Mouse (Mus musculus): ENCODE measurements at regions not wholly inside any gene's neighbourhood (a gene's known extent, or its start where the extent isn't known, plus 50 kb on each side); places are given as distances from the start of the nearest gene placed in this dataset.

DNA sequence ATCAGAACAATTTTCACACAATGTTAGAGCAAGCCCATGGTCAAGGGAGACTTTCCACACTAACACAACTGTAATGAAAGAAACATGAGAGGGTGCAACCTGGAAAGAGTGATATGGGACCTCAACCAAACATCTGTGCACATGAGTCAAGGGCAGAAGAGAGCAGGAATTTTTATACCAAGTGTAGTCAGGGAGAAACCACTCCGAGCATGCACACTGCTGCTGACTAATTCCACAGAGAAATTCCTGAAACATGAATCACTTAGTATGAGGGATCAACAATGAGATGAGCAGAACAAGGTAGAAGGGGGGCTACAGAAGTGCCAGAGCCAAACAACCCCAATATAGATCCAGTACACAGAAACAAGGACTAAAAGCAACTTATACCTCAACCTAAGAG, 363.1 kb upstream of the Fbxo33 start:
- DNase-seq: no peak

DNA sequence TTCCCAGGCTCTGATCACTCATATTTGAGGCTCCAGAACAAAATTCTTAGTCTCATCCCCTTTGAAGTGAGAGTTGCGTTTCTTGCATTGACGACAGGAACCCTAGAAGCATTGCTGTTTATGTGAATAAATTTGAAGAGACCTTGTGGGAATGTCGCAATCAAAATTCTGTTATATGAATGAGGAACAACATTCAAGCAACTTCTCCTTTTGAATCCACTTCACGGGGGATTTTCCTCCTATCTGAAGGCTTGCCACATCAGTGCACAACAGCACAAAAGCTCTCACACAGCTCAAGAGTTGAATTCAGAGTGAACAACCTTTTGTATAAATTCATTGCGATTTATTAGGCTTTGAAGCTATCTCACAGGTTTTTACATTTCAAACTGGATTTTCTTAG, 360.2 kb upstream of the Fbxo33 start:
- no peak for DNase-seq

GRCm38 (mm10) chr12:59563960-59564359, 344.4 kb upstream of the Fbxo33 start:
- DNase-seq: no peak

GRCm38 (mm10) chr12:59539788-59540187, 320.3 kb upstream of the Fbxo33 start:
- no peak for DNase-seq

GRCm38 (mm10) chr12:59530521-59530920, 311.0 kb upstream of the Fbxo33 start:
- DNase-seq: no peak

- no peak for DNase-seq
These were observed 303.8 kb upstream of the Fbxo33 start for GRCm38 (mm10) chr12:59523368-59523767.

- DNase-seq: no peak
These were observed 302.4 kb upstream of the Fbxo33 start for GRCm38 (mm10) chr12:59521946-59522345.

DNA sequence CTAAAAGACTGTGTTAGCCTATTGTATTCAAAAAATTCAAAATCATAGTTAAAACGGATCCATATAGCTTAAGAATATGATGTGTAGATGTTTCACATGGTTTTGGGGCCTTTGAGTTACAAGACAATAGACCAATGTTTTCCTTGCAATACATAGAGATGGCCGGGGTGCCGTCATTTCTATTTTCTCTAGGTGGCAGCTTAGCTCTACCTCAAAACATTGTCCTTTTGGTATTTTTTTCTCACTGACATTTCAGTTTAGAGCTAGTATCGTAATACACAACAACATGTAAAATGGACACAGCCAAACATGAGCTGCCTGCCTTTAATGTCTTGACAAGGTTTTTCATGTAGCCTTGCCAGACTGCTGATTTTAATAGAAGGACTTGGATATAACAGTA, 290.3 kb upstream of the Fbxo33 start:
- DNase-seq: no peak

DNA sequence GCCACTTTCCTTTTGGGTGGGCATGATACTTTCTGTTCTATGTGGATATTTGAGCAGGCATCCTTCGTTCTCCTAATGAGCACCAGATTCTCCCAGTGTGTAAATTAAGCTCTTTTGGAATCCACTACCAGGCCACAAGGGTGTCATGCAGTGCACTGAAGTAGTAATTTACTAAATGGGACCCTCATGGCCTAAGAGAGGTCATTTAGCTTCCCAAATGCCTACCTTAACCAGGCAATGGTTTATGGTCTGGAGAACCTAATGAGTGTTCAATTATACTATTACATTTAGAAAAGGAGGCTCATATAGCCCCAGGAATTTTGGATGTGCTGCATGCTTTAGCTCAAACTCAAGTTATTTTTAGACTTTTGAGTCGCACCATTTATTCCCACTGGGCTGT, 289.6 kb upstream of the Fbxo33 start:
- no peak for DNase-seq

DNA sequence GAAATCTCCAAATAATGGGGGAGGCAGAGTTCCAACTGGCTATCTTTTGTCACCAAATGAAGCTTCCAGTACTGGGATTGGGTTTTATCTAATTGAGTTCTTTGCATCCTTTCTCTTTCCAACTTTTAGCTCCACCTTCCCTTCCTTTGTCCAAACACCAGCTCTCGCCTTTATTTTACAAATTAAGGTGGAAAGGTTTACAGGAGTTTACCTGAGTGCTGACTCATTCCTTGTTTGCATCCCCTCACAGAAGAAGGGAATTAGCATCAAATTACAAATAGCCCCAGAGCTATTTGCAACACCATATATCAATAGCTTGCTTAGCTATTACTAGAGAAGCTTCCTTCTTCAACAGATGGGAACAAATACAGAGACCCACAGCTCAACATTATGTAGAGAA, 287.9 kb upstream of the Fbxo33 start:
- DNase-seq: no peak

GRCm38 (mm10) chr12:59497434-59497833, 277.9 kb upstream of the Fbxo33 start:
- no peak for DNase-seq

DNA sequence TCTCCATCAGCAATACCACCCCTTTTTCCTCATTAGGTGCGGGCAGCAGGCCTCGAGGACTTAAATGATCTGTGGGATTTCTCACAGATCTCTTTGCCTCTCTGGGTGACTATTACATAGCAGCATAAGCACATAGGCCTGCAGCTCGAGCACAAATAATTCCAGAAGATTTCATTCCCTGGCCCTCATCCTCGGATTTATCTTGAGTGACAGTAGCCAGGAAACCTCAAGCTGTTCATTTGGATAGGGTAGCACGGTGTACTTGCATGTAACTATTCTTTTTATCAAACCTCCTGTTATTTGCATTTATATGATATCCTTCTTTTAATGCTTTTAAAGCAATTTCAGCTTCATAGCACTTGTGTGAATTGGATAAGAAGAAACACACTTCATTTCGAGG, 268.5 kb upstream of the Fbxo33 start:
- DNase-seq: no peak

DNA sequence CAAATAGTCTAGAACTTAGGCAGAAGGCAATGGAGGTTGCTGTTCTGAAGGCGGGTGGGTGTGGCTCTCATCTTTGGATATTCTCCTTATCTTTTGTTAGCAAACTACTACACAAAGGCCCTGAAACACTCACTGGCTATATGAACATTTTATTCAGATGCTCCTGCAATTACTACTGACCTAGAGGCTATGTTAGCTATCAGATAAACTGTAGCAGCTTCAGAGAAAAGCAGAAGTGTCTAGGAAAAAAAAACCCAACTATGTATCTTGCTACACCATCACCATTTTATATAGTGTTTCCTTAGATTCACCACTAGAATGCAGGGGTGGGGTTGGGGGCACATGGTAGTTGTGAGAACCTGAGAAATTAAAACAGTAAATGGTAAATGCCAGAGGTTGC, 268.0 kb upstream of the Fbxo33 start:
- DNase-seq: no peak

DNA sequence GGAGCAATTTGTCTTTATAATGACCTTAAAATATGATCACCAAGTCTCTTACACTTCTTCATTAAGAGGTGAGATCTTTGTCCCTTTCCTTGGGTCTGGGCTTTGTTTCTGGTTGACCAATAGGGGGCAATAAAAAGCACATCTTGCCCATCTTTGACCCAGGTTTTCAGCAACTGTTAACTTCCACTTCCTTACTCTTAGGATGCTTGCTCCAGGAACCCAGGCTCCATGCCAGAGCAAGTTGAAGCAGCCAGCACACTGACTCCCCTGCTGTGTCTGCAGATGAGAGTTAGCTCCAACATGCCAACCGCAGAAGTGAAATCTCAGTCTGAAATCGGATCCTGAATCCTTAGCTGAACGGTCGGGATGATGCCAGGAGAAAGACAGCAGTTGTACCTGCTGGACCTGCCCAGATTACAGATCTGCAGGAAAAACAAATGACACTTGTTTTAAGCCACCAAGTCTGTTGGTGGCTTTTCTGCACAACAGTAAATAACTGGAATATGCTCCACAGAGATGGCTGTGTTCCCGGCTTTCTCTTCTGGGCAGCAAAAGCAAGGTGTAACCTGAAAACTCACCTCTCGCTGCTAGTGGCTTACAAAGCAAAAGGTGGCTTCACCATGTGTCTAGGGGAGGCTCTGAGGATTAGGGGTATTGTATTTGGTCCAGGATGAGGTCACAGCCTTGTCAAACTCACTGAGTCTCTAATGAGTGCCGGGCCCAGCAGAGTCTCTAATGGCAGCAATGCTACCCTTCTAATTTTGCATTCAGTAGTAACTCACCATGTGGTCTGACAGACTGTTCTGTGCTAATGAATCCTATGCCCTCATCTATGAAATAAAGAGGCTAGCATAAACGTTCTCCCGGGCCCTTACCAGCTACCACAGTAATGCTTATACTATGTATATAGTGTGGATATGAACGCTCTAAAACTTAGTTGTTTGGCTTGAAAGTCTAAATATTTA, 241.8 kb upstream of the Fbxo33 start:
- DNase-seq: no peak

DNA sequence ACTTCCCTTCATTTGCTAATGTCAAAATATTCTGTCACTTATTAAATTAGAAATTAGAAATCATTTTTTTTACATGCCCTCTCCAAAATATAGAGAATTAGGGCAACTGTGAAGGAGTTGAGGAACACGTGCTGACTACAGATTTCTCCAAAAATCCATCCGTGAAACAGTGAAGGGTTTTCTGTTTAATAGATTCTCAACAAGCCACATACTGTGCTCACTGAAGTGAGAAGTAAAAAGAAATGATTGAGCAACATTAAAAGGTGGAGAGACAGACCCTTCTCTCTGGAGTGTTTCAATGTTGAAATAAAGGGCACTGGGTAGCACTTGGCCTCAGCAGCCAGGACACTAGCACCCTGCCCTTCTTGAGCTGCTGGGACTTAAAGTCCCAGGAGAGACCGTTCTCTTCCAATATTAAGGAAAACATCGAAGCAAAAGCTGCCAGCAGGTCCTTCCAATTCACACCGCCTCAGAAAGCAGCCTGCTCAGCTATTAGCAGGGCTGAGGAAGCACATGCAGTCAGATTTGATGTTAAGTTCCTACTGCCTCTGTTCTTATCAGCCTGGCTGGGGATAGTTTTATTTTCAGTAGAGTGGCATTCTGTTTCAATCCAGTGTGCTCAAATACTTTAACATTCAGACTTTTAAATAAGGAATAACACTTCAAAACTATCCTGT, 236.8 kb upstream of the Fbxo33 start:
- DNase-seq: no peak

DNA sequence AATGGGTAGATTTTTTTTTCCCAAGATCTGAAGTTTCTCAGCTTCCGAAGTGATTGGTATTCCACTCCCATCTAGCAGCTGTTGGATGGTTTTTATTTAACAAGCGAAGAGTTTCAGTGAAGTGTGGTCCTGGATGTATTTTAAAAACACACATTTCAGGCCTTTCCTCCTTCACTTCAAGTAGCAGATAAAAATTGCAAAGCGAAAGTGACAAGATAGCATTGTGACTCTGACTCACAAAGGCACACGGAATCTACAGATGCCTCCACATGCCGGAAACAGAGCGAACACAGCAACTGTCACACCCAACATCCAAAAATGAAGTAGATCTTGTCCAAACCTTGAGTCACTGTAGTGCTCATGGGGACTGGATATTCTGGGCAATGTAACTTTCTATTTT, 195.5 kb upstream of the Fbxo33 start:
- DNase-seq: no peak

- DNase-seq: no peak
These were observed 192.0 kb upstream of the Fbxo33 start for GRCm38 (mm10) chr12:59411491-59411890.

DNA sequence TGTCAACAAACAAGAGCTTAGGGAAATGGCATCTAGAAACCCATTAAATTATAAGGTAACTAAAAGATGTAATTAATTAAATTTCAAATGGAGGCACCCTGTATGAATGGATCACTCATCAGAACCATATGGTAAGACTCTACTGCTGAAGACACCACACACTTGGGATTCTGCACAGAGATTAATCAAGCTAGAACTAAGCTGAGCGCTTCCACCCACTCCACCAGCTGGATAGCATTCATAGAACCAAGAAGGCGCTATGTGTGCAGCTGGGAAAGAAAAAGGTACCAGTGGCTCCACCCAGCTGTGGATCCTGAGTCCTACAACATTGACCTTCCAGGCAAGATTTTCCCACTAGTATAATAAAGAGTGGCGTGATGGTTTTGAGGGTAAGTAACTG, 171.6 kb upstream of the Fbxo33 start:
- no peak for DNase-seq

DNA sequence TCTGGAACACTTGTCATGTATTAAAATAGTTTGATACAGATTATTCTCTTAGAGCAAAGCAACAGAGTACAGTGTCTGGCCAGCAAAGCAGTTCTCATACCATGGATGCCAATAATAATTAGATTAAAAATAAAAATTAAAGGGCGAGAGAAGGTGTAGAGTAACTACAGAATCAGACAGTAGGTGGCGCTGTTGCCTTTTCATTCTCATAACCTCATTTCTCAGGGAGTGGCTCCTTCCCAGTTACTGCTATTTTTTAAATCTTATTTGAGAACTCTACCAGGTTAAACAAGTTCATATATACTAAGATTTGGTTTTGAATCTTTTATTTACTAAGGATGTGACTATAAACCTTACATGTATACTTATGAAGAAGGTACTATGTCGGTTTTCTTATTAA, 163.3 kb upstream of the Fbxo33 start:
- no peak for DNase-seq

- no peak for DNase-seq
These were observed 122.1 kb upstream of the Fbxo33 start for GRCm38 (mm10) chr12:59341586-59341985.

DNA sequence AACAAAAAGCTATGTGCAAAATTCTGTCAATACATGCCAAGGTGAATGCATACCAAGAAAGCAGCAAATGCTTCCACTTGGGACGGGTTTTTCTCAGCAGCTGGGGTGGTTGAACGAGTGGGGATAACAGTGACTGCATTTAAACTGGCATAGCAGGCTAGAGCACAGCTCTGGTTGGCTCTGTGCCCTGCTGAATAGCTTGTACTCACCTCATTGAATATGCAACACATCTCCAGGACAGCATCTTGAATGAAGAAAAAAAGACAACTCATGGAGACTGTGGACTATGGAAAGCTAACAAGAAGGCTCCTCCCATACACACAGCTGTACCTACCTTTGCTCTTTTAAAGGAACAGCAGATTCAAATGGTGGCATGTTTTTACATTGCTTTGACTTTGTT, 111.2 kb upstream of the Fbxo33 start:
- DNase-seq: no peak

GRCm38 (mm10) chr12:59312703-59313102, 93.2 kb upstream of the Fbxo33 start:
- no peak for DNase-seq

DNA sequence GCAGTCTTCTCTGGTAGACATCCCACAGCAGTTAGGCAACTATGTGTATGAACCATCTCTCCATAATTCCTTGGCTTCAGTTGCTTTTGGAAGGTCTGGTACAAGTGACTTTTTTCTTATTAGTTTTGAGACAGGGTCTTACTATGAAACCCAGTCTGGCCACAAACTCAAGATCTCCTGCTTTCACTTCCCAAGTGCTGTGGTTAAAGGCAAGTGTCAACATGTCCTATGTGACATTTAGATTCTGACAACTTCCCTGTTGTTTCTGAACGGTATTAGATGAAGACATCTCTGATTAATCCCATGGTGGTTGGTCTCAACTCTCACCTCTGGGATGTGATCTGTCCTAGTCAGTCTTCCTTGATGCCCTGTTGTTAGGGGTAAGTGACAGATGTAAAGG, 88.4 kb upstream of the Fbxo33 start:
- no peak for DNase-seq

- no peak for DNase-seq
These were observed 85.0 kb upstream of the Fbxo33 start for GRCm38 (mm10) chr12:59304522-59304921.

Measured in kidney, adult 11 months (tissue).